Mouse (Mus musculus): ENCODE results near the gene Il5ra.

- TF ChIP-seq CTCF (IDR thresholded peaks at IDR 0.05; ENCODE audit: insufficient read depth, low read length) (no peak), POLR2A (IDR thresholded peaks at IDR 0.05; ENCODE audit: borderline replicate concordance, extremely low read depth, low read depth, low read length) (no peak)
Observed at GRCm38 (mm10) chr6:106738229-106738628, 10.6 kb downstream of the Il5ra start.
